18 mouse cellular contexts compared by ENCODE assay signal in genomic region chr9:123034426-123034825, GRCm38 (mm10). TPM values are rescaled to one million over a fixed set of nuclear protein-coding genes. Genes with fewer than 3 reads are reported as not detected.
A peak's percentile ranks its signal among the peaks of the same experiment; 100 is the strongest.
DNase-seq lines count a peak whose midpoint lies in the region; ATAC-seq and TF ChIP-seq lines count a peak whose summit lies in the region.
"Had no signal": no experiment of that assay in that cellular context is flagged by ENCODE, and none has a peak within 500 bp of the region (broad histone marks: within the 10 kb centered on the region; RNA-seq: fewer than 3 reads in every experiment).

TSS of gene Tgm4 (plus strand) at chr9:123034726.

- no peak within 1 kb of the TSS for H3K9ac ChIP-seq in forebrain, embryonic 11.5 days (ENCODE audit: low read length)
- H3K9ac ChIP-seq in forebrain, postnatal 0 days, result no peak within 1 kb of the TSS

- WGBS in forebrain, embryonic 11.5 days, result 87% methylated on average over 4 of the region's 4 CpGs
- 89% methylated on average over 4 of the region's 4 CpGs for WGBS in forebrain, postnatal 0 days

- ATAC-seq in forebrain, embryonic 11.5 days (replicated peaks; ENCODE audit: low FRiP score), result no peak
- no peak for ATAC-seq in forebrain, postnatal 0 days
- ATAC-seq: activated CD4-positive, CD25-positive, alpha-beta regulatory T cell, adult 4 months; CD4-positive, CD25-positive, alpha-beta regulatory T cell, adult 4 months; Patski had no signal

- H3K27ac ChIP-seq in forebrain, embryonic 11.5 days (ENCODE audit: low read depth, low read length), result no peak within 1 kb of the TSS
- H3K27ac ChIP-seq in forebrain, postnatal 0 days (ENCODE audit: low read depth, low read length), result no peak within 1 kb of the TSS

- H3K4me3 ChIP-seq in forebrain, embryonic 11.5 days (ENCODE audit: low read depth, low read length), result no peak within 1 kb of the TSS
- H3K4me3 ChIP-seq in forebrain, postnatal 0 days (ENCODE audit: low read depth, low read length), result no peak within 1 kb of the TSS

- H3K4me2 ChIP-seq in forebrain, embryonic 11.5 days (ENCODE audit: low read depth, low read length, severe bottlenecking), result no peak within 1 kb of the TSS
- no peak within 1 kb of the TSS for H3K4me2 ChIP-seq in forebrain, postnatal 0 days (ENCODE audit: low read depth)

- no peaks in the 10 kb centered on the region for H3K27me3 ChIP-seq in forebrain, embryonic 11.5 days (ENCODE audit: control insufficient read depth, insufficient read depth, low read length)
- no peaks in the 10 kb centered on the region for H3K27me3 ChIP-seq in forebrain, postnatal 0 days (ENCODE audit: insufficient read depth, low read length)
- H3K27me3 ChIP-seq: CH12.LX had no signal

- no peaks in the 10 kb centered on the region for H3K36me3 ChIP-seq in forebrain, embryonic 11.5 days (ENCODE audit: control insufficient read depth, insufficient read depth, low read length)
- H3K36me3 ChIP-seq in forebrain, postnatal 0 days (ENCODE audit: insufficient read depth), result no peaks in the 10 kb centered on the region
- H3K36me3 ChIP-seq: G1E had no signal

- no peaks in the 10 kb centered on the region for H3K4me1 ChIP-seq in forebrain, embryonic 11.5 days (replicated peaks; ENCODE audit: control insufficient read depth, insufficient read depth, low read length)
- no peaks in the 10 kb centered on the region for H3K4me1 ChIP-seq in forebrain, postnatal 0 days (ENCODE audit: insufficient read depth)

- peak; percentile 24 for DNase-seq in forebrain, embryonic 11.5 days (ENCODE audit: low spot score)
- no peak for DNase-seq in forebrain, postnatal 0 days
- DNase-seq: adrenal gland, adult 2 months; adrenal gland, adult 8-10 months; adrenal gland, postnatal 10 days; adrenal gland, postnatal 14 days; adrenal gland, postnatal 25 days; adrenal gland, postnatal 36 days; B cell, adult 2 months; cerebellum, adult 11 months; cerebellum, adult 11-12 months; cerebellum, adult 18-20 months; cerebellum, adult 2 months had no signal

- TF ChIP-seq CTCF in forebrain, postnatal 0 days (IDR thresholded peaks at IDR 0.05; ENCODE audit: low read depth), result no peak

- no peaks in the 10 kb centered on the region for H3K9me3 ChIP-seq in forebrain, embryonic 11.5 days (ENCODE audit: control insufficient read depth, low read length)
- H3K9me3 ChIP-seq in forebrain, postnatal 0 days (ENCODE audit: low read length), result no peaks in the 10 kb centered on the region
- H3K9me3 ChIP-seq: G1E had no signal

RNA-seq across cellular contexts. Expression of gene Tgm4, which starts in this region (rescaled TPM):
- 0.47 and 1.3 TPM in 2 replicates for polyA plus RNA-seq in forebrain, embryonic 11.5 days (2014; fragmentation: Nextera tagmentation; extraction: Ambion mirVana)
- total RNA-seq in forebrain, postnatal 0 days (2014; rRNA removed), result 0.52 and 0.54 TPM in 2 replicates
- 0.46 and 0.48 TPM in 2 replicates for polyA plus RNA-seq in forebrain, postnatal 0 days (2015; fragmentation: Nextera tagmentation; extraction: Ambion mirVana)
- polyA plus RNA-seq: G1E had no signal
